Mouse (Mus musculus) layer of hippocampus, adult 8-10 months (tissue): ENCODE data around the gene Golgb1. TPM values are rescaled to one million over a fixed set of nuclear protein-coding genes. Genes with fewer than 3 reads are reported as not detected.
A peak's percentile ranks its signal among the peaks of the same experiment; 100 is the strongest.

Experiments
- DNase-seq, 2 experiments: peaks; one replicate each; pipeline ENCODE4 v3.0.0; 2022; ENCODE audit warnings: low spot score in 2 of 2
- total RNA-seq, 4 experiments: library from RNA; stranded (reverse); gene quantifications; 2 replicates each; pipeline ENCODE4 v1.2.4; 2022

Golgb1 gene
- total RNA-seq, 4 experiments from 2014 or later, result 70.1 to 80.3 (median 74.5) TPM

GRCm38 (mm10) chr16:36941895-36942294 lies 67.0 kb downstream of the Golgb1 start:
- DNase-seq, result no peak

DNA sequence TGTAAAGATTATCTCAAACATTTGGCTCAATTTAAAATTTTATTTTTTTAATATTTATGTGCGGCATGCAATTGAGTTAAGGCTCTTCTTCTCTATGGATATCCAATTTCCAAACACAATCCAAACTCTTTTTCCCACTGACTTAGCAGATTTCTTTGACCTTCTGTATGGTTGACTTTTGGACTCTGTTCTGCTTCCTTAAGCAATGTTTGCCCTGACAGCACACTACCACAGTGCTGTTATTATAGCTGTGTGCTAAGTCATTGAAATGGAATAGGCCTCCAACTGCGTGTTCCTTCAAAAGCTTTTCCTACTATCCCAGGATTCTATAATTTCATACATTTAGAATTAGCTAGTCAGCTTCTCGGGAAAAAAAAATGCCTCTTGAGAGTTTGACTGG lies 68.7 kb downstream of the Golgb1 start:
- DNase-seq, result no peak

- DNase-seq, result peak in 1 of 2 experiments; percentile 14
These were observed 70.0 kb downstream of the Golgb1 start for GRCm38 (mm10) chr16:36944895-36945424.

DNA sequence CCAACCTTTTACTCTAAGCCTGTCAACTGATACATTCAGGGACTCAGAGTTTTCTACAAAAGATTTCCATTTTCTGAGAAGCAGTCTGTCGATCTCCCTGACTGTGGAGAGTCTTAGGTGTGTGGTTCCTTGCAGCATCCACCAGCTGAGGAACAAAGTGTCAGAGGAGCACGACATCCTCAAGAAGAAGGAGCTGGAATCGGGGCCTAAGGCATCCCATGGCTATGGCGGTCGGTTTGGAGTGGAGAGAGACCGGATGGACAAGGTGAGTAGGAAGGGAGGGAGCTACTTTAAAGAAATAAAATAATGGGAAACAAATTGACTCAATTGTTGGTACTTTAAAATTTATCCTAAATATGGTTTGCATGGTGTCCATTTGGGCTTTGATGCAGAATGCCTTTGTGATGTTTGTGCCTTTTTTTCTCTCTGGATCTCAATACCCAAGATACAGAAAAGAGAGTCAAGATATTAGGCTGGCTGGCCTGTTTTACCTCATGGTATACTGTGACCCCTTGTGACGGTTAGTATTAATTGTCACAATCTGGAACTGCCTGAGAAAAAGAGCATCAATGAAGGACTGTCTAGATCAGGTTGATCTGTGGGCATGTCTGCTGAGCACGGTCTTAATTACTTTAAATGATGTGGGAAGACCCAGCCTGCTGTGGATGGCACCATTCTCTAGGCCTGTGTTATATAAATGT lies 71.7 kb downstream of the Golgb1 start:
- no peak for DNase-seq

- no peak for DNase-seq
These were observed 72.8 kb downstream of the Golgb1 start for GRCm38 (mm10) chr16:36947646-36948197.

GRCm38 (mm10) chr16:36949614-36950336 lies 74.8 kb downstream of the Golgb1 start:
- no peak for DNase-seq

GRCm38 (mm10) chr16:36951029-36951428 lies 76.1 kb downstream of the Golgb1 start:
- DNase-seq, result no peak

DNA sequence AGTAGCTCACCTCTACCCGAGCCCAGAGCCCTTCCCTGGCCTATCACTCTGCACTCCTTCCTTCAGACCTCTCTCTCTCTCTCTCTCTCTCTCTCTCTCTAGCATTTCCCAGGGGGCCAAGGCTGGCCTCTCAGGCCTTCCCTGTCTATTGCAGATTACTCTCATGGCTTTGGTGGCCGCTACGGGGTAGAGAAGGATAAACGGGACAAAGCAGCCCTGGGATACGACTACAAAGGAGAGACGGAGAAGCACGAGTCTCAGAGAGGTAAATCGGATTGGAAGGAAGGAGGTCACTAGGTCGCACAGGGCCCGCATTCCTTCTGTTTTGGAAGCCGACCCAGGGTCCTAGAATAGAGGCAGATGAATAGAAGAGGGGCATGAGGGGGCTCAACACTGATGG lies 80.2 kb downstream of the Golgb1 start:
- no peak for DNase-seq

DNA sequence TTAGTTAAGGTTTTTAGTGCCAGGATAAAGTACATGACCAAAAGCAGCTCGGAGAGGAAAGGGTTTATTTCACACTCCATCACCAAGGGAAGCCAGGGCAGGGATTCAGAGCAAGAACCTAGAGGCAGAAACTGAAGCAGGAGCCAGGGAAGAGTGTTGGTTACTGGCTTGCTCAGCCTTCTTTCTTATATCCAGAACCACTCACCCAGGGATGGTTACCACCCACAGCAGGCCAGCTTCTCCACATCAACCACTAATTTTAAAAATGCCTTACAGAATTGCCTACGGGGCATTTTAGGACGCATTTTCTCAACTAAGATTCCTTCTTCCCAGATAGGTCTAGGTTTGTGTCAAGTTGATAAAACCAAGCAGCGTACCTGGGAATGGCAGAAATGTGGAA lies 88.5 kb downstream of the Golgb1 start:
- DNase-seq, result no peak

GRCm38 (mm10) chr16:36979127-36979526 lies 104.2 kb downstream of the Golgb1 start:
- DNase-seq, result no peak

Other genes starting within 250 kb of the Golgb1 start
- 1 to 10 TPM; 1.0 to 8.2 (median 3.7) TPM for gene Cd86, start 209.1 kb upstream of the Golgb1 start, total RNA-seq
- gene Ildr1, start 181.2 kb upstream of the Golgb1 start, total RNA-seq, result under 1 TPM; 0.14 to 0.27 (median 0.21) TPM
- gene Slc15a2, start 90.2 kb upstream of the Golgb1 start, total RNA-seq, result 10 to 100 TPM; 40.6 to 49.4 (median 47.8) TPM
- gene Iqcb1, start 46.8 kb upstream of the Golgb1 start, total RNA-seq, result 10 to 100 TPM; 50.2 to 55.2 (median 53.1) TPM
- gene Eaf2, start 137 bp upstream of the Golgb1 start, total RNA-seq, result 1 to 10 TPM; 1.8 to 3.0 (median 2.2) TPM
- 10 to 100 TPM in 2 of 4 experiments, 1 to 10 TPM in 2; 3.7 to 22.8 (median 12.1) TPM for gene Hcls1, start 59.8 kb downstream of the Golgb1 start, total RNA-seq
- under 1 TPM in 3 of 4 experiments, not detected in 1; 0.16 to 0.28 (median 0.20) TPM for gene Fbxo40, start 115.3 kb downstream of the Golgb1 start, total RNA-seq
- 1 to 10 TPM in 3 of 4 experiments, under 1 TPM in 1; 0.70 to 1.4 (median 1.1) TPM for gene Polq, start 136.6 kb downstream of the Golgb1 start, total RNA-seq